Mouse (Mus musculus) heart, postnatal 0 days (tissue): ENCODE results near the gene Trio.

Experiments
- CTCF ChIP-seq: IDR thresholded peaks from 2 replicates; pipeline ENCODE4 v1.5.1; 2016; ENCODE audit warnings: antibody characterized with exemption, control low read depth, low read depth
- EP300 ChIP-seq: IDR thresholded peaks from 2 replicates; pipeline ENCODE4 v1.6.1; 2016; ENCODE audit warnings: antibody characterized with exemption, low read depth

GRCm38 (mm10) chr15:27993528-27993927, 32.1 kb downstream of the Trio start:
- no peak for TF ChIP-seq CTCF
- TF ChIP-seq EP300: no peak
